In genomic region chr5:92332359-92332840, GRCm38 (mm10) we compare ENCODE assay signal across 9 mouse cellular contexts. TPM values are rescaled to one million over a fixed set of nuclear protein-coding genes. Genes with fewer than 3 reads are reported as not detected.
DNase-seq lines count a peak whose midpoint lies in the region; ATAC-seq lines count a peak whose summit lies in the region.
"Had no signal": no experiment of that assay in that cellular context is flagged by ENCODE, and none has a peak within 500 bp of the region (broad histone marks: within the 10 kb centered on the region; RNA-seq: fewer than 3 reads in every experiment).

No protein-coding gene starts in this region.

- H3K4me3 ChIP-seq in forebrain, embryonic 16.5 days (replicated peaks; ENCODE audit: low read length): no peak overlapping the region
- no peak overlapping the region for H3K4me3 ChIP-seq in forebrain, embryonic 15.5 days
- peak overlapping the region in 1 of 2 experiments; percentile 5; a peak in 1 of 4 replicates for H3K4me3 ChIP-seq in heart, embryonic 14.5 days (ENCODE audit: control insufficient read depth in 1 of 2, insufficient read depth in 1 of 2, low read depth in 1 of 2, low read length in 2 of 2)
- peak overlapping the region; percentile 9; the same call in 1 of the 2 replicates for H3K4me3 ChIP-seq in stomach, embryonic 15.5 days (replicated peaks)

- WGBS in forebrain, embryonic 16.5 days: 30% methylated on average over 9 of the region's 9 CpGs
- 46% methylated on average over 9 of the region's 9 CpGs for WGBS in forebrain, embryonic 15.5 days
- WGBS in heart, embryonic 14.5 days: 51% methylated on average over 9 of the region's 9 CpGs
- WGBS in stomach, embryonic 15.5 days: 32% methylated on average over 9 of the region's 9 CpGs

- H3K4me2 ChIP-seq in forebrain, embryonic 16.5 days (ENCODE audit: low read length): peak overlapping the region; percentile 11
- no peak overlapping the region; the same call in 1 of the 2 replicates for H3K4me2 ChIP-seq in forebrain, embryonic 15.5 days (replicated peaks)
- peak overlapping the region; percentile 36 for H3K4me2 ChIP-seq in heart, embryonic 14.5 days (ENCODE audit: low read length)
- H3K4me2 ChIP-seq in stomach, embryonic 15.5 days: peak overlapping the region; percentile 41

- no peak overlapping the region for H3K27ac ChIP-seq in forebrain, embryonic 16.5 days (ENCODE audit: low read length)
- H3K27ac ChIP-seq in forebrain, embryonic 15.5 days (replicated peaks): no peak overlapping the region
- H3K27ac ChIP-seq in heart, embryonic 14.5 days (replicated peaks in 1 of 2; ENCODE audit: control insufficient read depth in 1 of 2, insufficient read depth in 1 of 2, low read depth in 2 of 2, low read length in 2 of 2): peak overlapping the region; percentile 79
- H3K27ac ChIP-seq in stomach, embryonic 15.5 days: peak overlapping the region; percentile 84

- no peaks in the 10 kb centered on the region for H3K9me3 ChIP-seq in forebrain, embryonic 16.5 days (ENCODE audit: control insufficient read depth, low read length)
- H3K9me3 ChIP-seq in forebrain, embryonic 15.5 days: no peaks in the 10 kb centered on the region
- no peaks in the 10 kb centered on the region for H3K9me3 ChIP-seq in heart, embryonic 14.5 days (ENCODE audit: control insufficient read depth, low read length)
- no peaks in the 10 kb centered on the region for H3K9me3 ChIP-seq in stomach, embryonic 15.5 days

- ATAC-seq in forebrain, embryonic 16.5 days: 0 out of 2 replicates have a peak, but pooled peaks have one; percentile 50
- no peak for ATAC-seq in forebrain, embryonic 15.5 days (replicated peaks)
- ATAC-seq in heart, embryonic 14.5 days (ENCODE audit: insufficient number of reproducible peaks, insufficient read depth, low FRiP score, low read depth): peak; percentile 35; the same call in 1 of the 2 replicates
- ATAC-seq in stomach, embryonic 15.5 days (ENCODE audit: insufficient read depth, low FRiP score, low read depth): peak; percentile 70; the same call in 1 of the 2 replicates

- H3K36me3 ChIP-seq in forebrain, embryonic 16.5 days (ENCODE audit: control insufficient read depth, insufficient read depth): no peaks in the 10 kb centered on the region
- H3K36me3 ChIP-seq in forebrain, embryonic 15.5 days: no peaks in the 10 kb centered on the region
- H3K36me3 ChIP-seq in heart, embryonic 14.5 days (ENCODE audit: control insufficient read depth, insufficient read depth, low read length): no peaks in the 10 kb centered on the region
- H3K36me3 ChIP-seq in stomach, embryonic 15.5 days: no peaks in the 10 kb centered on the region

- H3K9ac ChIP-seq in forebrain, embryonic 16.5 days (replicated peaks; ENCODE audit: low read depth, low read length): no peak overlapping the region
- no peak overlapping the region for H3K9ac ChIP-seq in forebrain, embryonic 15.5 days (replicated peaks)
- H3K9ac ChIP-seq in heart, embryonic 14.5 days (ENCODE audit: low read length): no peak overlapping the region
- no peak overlapping the region for H3K9ac ChIP-seq in stomach, embryonic 15.5 days

- peaks cover 8% of the 10 kb centered on the region; the same call in 1 of the 2 replicates for H3K4me1 ChIP-seq in forebrain, embryonic 16.5 days (replicated peaks; ENCODE audit: control insufficient read depth, insufficient read depth, low read length)
- H3K4me1 ChIP-seq in forebrain, embryonic 15.5 days: peaks cover 10% of the 10 kb centered on the region; the same call in 1 of the 2 replicates
- peaks cover 0 to 5% of the 10 kb centered on the region in 2 experiments; a peak in 1 of 4 replicates for H3K4me1 ChIP-seq in heart, embryonic 14.5 days (ENCODE audit: control insufficient read depth in 2 of 2, insufficient read depth in 2 of 2, low read length in 2 of 2)
- H3K4me1 ChIP-seq in stomach, embryonic 15.5 days: peaks cover 7% of the 10 kb centered on the region; the same call in 1 of the 2 replicates

- peak; percentile 68 for DNase-seq in adrenal gland, postnatal 14 days
- peak; percentile 50 to 60 for DNase-seq in kidney, postnatal 4 days
- DNase-seq in embryo, embryonic 11 days: no peak
- no peak for DNase-seq in layer of hippocampus, adult 9-11 months

- H3K27me3 ChIP-seq in forebrain, embryonic 16.5 days (replicated peaks; ENCODE audit: control insufficient read depth, insufficient read depth, low read length): no peaks in the 10 kb centered on the region
- no peaks in the 10 kb centered on the region for H3K27me3 ChIP-seq in forebrain, embryonic 15.5 days
- H3K27me3 ChIP-seq in heart, embryonic 14.5 days (ENCODE audit: control insufficient read depth, insufficient read depth, low read length): no peaks in the 10 kb centered on the region
- H3K27me3 ChIP-seq in stomach, embryonic 15.5 days (replicated peaks): no peaks in the 10 kb centered on the region

RNA-seq across cellular contexts. Expression of gene Art3, which starts 0.8 kb away (rescaled TPM):
- polyA plus RNA-seq in forebrain, embryonic 16.5 days (2015; fragmentation: Nextera tagmentation; extraction: Ambion mirVana): 3.5 and 5.4 TPM in 2 replicates
- polyA plus RNA-seq in forebrain, embryonic 15.5 days (2015; fragmentation: Nextera tagmentation; extraction: Ambion mirVana): 3.5 and 4.0 TPM in 2 replicates
- 91.5 and 131 TPM in 2 replicates for total RNA-seq in adrenal gland, postnatal 14 days (2021)
- polyA plus RNA-seq in heart, embryonic 14.5 days (2014; fragmentation: Nextera tagmentation; extraction: Ambion mirVana): 59.2 and 60.2 TPM in 2 replicates
- polyA plus RNA-seq in stomach, embryonic 15.5 days (2015; fragmentation: Nextera tagmentation; extraction: Ambion mirVana): 3.5 and 4.0 TPM in 2 replicates

RNA-seq across cellular contexts. Expression of gene Cxcl9, which starts 4.5 kb away (rescaled TPM):
- not detected in 2 replicates for polyA plus RNA-seq in forebrain, embryonic 16.5 days (2015; fragmentation: Nextera tagmentation; extraction: Ambion mirVana)
- not detected in 2 replicates for polyA plus RNA-seq in forebrain, embryonic 15.5 days (2015; fragmentation: Nextera tagmentation; extraction: Ambion mirVana)
- 1.0 and 2.1 TPM in 2 replicates for total RNA-seq in adrenal gland, postnatal 14 days (2021)
- polyA plus RNA-seq in heart, embryonic 14.5 days (2014; fragmentation: Nextera tagmentation; extraction: Ambion mirVana): not detected in 2 replicates
- polyA plus RNA-seq in stomach, embryonic 15.5 days (2015; fragmentation: Nextera tagmentation; extraction: Ambion mirVana): not detected in 2 replicates
- polyA plus RNA-seq: neural tube, embryonic 14.5 days had no signal

RNA-seq across cellular contexts. Expression of gene Cxcl10, which starts 16.3 kb away (rescaled TPM):
- polyA plus RNA-seq in forebrain, embryonic 16.5 days (2015; fragmentation: Nextera tagmentation; extraction: Ambion mirVana): 0.61 TPM in 1 of 2 replicates, not detected in the other
- 0.20 TPM in 1 of 2 replicates, not detected in the other for polyA plus RNA-seq in forebrain, embryonic 15.5 days (2015; fragmentation: Nextera tagmentation; extraction: Ambion mirVana)
- total RNA-seq in adrenal gland, postnatal 14 days (2021): 0.52 and 3.2 TPM in 2 replicates
- polyA plus RNA-seq in heart, embryonic 14.5 days (2014; fragmentation: Nextera tagmentation; extraction: Ambion mirVana): 0.74 and 1.2 TPM in 2 replicates
- polyA plus RNA-seq in stomach, embryonic 15.5 days (2015; fragmentation: Nextera tagmentation; extraction: Ambion mirVana): 1.3 and 2.0 TPM in 2 replicates
- polyA plus RNA-seq: neural tube, embryonic 14.5 days had no signal

RNA-seq across cellular contexts. Expression of gene Sdad1, which starts 22.1 kb away (rescaled TPM):
- 34.0 and 36.0 TPM in 2 replicates for polyA plus RNA-seq in forebrain, embryonic 16.5 days (2015; fragmentation: Nextera tagmentation; extraction: Ambion mirVana)
- 31.1 and 32.3 TPM in 2 replicates for polyA plus RNA-seq in forebrain, embryonic 15.5 days (2015; fragmentation: Nextera tagmentation; extraction: Ambion mirVana)
- total RNA-seq in adrenal gland, postnatal 14 days (2021): 30.5 and 42.2 TPM in 2 replicates
- polyA plus RNA-seq in heart, embryonic 14.5 days (2014; fragmentation: Nextera tagmentation; extraction: Ambion mirVana): 23.4 and 25.8 TPM in 2 replicates
- 39.2 and 41.9 TPM in 2 replicates for polyA plus RNA-seq in stomach, embryonic 15.5 days (2015; fragmentation: Nextera tagmentation; extraction: Ambion mirVana)

RNA-seq across cellular contexts. Expression of gene Naaa, which starts 54.4 kb away (rescaled TPM):
- polyA plus RNA-seq in forebrain, embryonic 16.5 days (2015; fragmentation: Nextera tagmentation; extraction: Ambion mirVana): 8.7 and 10.8 TPM in 2 replicates
- polyA plus RNA-seq in forebrain, embryonic 15.5 days (2015; fragmentation: Nextera tagmentation; extraction: Ambion mirVana): 7.6 and 11.5 TPM in 2 replicates
- 19.6 and 26.8 TPM in 2 replicates for total RNA-seq in adrenal gland, postnatal 14 days (2021)
- 6.0 and 6.3 TPM in 2 replicates for polyA plus RNA-seq in heart, embryonic 14.5 days (2014; fragmentation: Nextera tagmentation; extraction: Ambion mirVana)
- 18.4 and 19.9 TPM in 2 replicates for polyA plus RNA-seq in stomach, embryonic 15.5 days (2015; fragmentation: Nextera tagmentation; extraction: Ambion mirVana)

Comparison
In these comparisons a context has a peak if more than half of its experiments do, and no peak if none do; other contexts are left out.
1. H3K27ac ChIP-seq: peak in heart, embryonic 14.5 days (2 of 2) and stomach, embryonic 15.5 days (single experiment); none in forebrain, embryonic 16.5 days (single experiment) and forebrain, embryonic 15.5 days (single experiment).
2. DNase-seq: peak in adrenal gland, postnatal 14 days (single experiment) and kidney, postnatal 4 days (2 of 2); none in embryo, embryonic 11 days (single experiment) and layer of hippocampus, adult 9-11 months (single experiment).